Mouse (Mus musculus): ENCODE data around the gene Lrrc15.

GRCm38 (mm10) chr16:30234636-30235546 is 48.2 kb downstream of the Lrrc15 start:
- no peak for TF ChIP-seq POLR2A (IDR thresholded peaks at IDR 0.05; ENCODE audit: borderline replicate concordance, low read depth, low read length)
- TF ChIP-seq CTCF (IDR thresholded peaks at IDR 0.05; ENCODE audit: low read depth, low read length), result no peak
